Mouse (Mus musculus) midbrain, embryonic 10.5 days (tissue): ENCODE results near the gene Lpar5. TPM values are rescaled to one million over a fixed set of nuclear protein-coding genes. Genes with fewer than 3 reads are reported as not detected.

ENCODE experiments used
- DNase-seq: peaks from one replicate; pipeline ENCODE4 v3.0.0-alpha.2; 2017; ENCODE audit warnings: low spot score
- H3K27ac ChIP-seq: fragments of 300-500 bp; sonication (generic); replicated peaks from 2 replicates; pipeline ENCODE4 v1.5.1; 2016; ENCODE audit warnings: mild to moderate bottlenecking
- H3K27me3 ChIP-seq: fragments of 300-500 bp; sonication (generic); 2 replicates; pipeline ENCODE4 v1.6.1; 2016; ENCODE audit warnings: low read depth, mild to moderate bottlenecking; ENCODE audit not compliant: poor library complexity, severe bottlenecking
- H3K36me3 ChIP-seq: fragments of 300-500 bp; sonication (generic); 2 replicates; pipeline ENCODE4 v1.6.1; 2016; ENCODE audit warnings: mild to moderate bottlenecking, moderate library complexity
- H3K4me1 ChIP-seq: fragments of 300-500 bp; sonication (generic); 2 replicates; pipeline ENCODE4 v1.6.1; 2016
- H3K4me3 ChIP-seq: fragments of 300-500 bp; sonication (generic); 2 replicates; pipeline ENCODE4 v1.5.1; 2016; ENCODE audit warnings: mild to moderate bottlenecking, moderate library complexity
- H3K9me3 ChIP-seq: fragments of 300-500 bp; sonication (generic); replicated peaks from 2 replicates; pipeline ENCODE4 v1.6.1; 2016; ENCODE audit warnings: mild to moderate bottlenecking
- WGBS: fragments of 180-500 bp; shearing (Covaris S2); methylation state at CpG from one replicate; pipeline ENCODE4 v1.1.7; 2016; 5-methylcytosine and 5-hydroxymethylcytosine counted together
- polyA plus RNA-seq: library from polyadenylated mRNA; unstranded; fragments of >200 nt; fragmentation: Nextera tagmentation; extraction: Ambion mirVana; gene quantifications from 2 replicates; pipeline ENCODE4 v1.2.1, GENCODE M21; 2016

The Lpar5 gene
- polyA plus RNA-seq, 1 experiment from 2014 or later = 0.16 TPM

- H3K27me3 ChIP-seq = no peaks in the 10 kb centered on the region
- no peak overlapping the region for H3K27ac ChIP-seq
- 0 out of 2 replicates have a peak overlapping the region, but pooled peaks have one; percentile 3 for H3K4me3 ChIP-seq
- H3K36me3 ChIP-seq = peaks cover 91% of the 10 kb centered on the region
- 88% methylated on average over 9 of the region's 9 CpGs for WGBS
- no peak for DNase-seq
- peaks cover 38% of the 10 kb centered on the region for H3K4me1 ChIP-seq
- H3K9me3 ChIP-seq = no peaks in the 10 kb centered on the region
Observed at GRCm38 (mm10) chr6:125101444-125101843, 33.7 kb downstream of the Lpar5 start.

DNA sequence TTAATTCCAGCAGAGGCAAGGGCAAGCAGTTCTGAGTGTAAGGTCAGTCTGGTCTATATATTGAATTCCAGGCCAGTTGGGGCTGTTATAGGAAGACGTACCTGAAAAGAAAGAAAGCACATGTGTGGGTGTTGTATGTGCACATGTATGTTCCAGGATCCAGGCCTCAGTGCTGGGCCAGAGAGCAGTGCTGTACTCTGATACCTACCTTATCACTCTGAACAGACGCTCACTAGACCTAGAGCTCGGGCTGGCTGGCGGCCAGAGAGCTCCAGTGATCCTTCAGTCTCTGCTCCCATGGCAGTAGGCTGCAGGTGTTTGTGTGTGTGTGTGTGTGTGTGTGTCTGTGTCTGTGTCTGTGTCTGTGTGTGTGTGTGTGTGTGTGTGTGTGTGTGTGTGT lies 36.5 kb downstream of the Lpar5 start:
- no peak overlapping the region for H3K4me3 ChIP-seq
- peaks cover 100% of the 10 kb centered on the region for H3K36me3 ChIP-seq
- no peak overlapping the region for H3K27ac ChIP-seq
- H3K9me3 ChIP-seq = 0 out of 2 replicates have a peak, but pooled peaks cover 8% of the 10 kb centered on the region
- no peak for DNase-seq
- H3K4me1 ChIP-seq = peaks cover 16% of the 10 kb centered on the region
- H3K27me3 ChIP-seq = no peaks in the 10 kb centered on the region
- WGBS = 95% methylated on average over 4 of the region's 4 CpGs

DNA sequence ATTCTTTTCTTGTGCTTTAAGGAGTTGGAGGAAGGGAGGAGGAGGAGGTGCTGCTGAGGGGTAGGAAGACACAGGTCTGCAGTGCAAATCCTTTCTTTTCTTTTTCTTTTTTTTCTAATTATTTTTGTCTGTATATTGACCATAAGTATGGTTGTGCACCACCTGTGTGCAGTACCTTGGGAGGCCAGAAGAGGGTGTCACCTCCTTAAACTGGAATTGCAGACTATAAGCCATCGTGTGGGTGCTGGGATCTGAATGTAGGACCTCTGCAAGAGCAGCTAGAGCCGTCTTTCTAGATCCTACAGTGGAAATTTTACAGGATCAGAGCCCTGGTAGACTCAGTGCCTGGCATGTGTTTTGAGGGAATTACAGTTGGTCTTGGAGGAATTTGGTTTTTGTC lies 40.0 kb downstream of the Lpar5 start:
- H3K9me3 ChIP-seq = 0 out of 2 replicates have a peak, but pooled peaks cover 8% of the 10 kb centered on the region
- no peaks in the 10 kb centered on the region for H3K4me1 ChIP-seq
- peaks cover 100% of the 10 kb centered on the region for H3K36me3 ChIP-seq
- H3K4me3 ChIP-seq = no peak overlapping the region
- no peaks in the 10 kb centered on the region for H3K27me3 ChIP-seq
- DNase-seq = no peak
- WGBS = 96% methylated on average over 2 of the region's 2 CpGs
- H3K27ac ChIP-seq = no peak overlapping the region

DNA sequence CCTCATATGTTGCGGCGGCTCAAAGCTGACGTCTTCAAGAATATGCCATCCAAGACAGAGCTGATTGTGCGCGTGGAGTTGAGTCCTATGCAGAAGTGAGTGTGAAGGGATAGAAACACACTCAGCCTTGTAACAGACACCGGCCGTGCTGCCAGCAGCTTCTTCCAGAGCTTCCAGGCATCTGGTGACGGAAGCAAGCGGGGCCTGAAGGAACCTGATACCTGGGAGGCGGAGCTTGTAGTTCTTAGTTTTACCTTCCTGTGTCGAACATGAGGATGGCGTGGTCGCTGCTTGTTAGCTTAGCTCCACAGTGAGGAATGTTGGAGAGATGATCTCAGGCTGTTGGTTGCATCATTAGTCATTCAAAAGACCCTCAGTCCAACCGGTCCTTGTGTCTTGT lies 41.7 kb downstream of the Lpar5 start:
- WGBS = 92% methylated on average over 14 of the region's 14 CpGs
- 0 out of 2 replicates have a peak, but pooled peaks cover 8% of the 10 kb centered on the region for H3K9me3 ChIP-seq

GRCm38 (mm10) chr6:125110927-125111326 lies 43.2 kb downstream of the Lpar5 start:
- DNase-seq = peak; percentile 50
- WGBS = 94% methylated on average over 7 of the region's 7 CpGs
- peaks cover 100% of the 10 kb centered on the region for H3K36me3 ChIP-seq

More for the DNA sequence above, 41.7 kb downstream of the Lpar5 start:
- H3K4me1 ChIP-seq = no peaks in the 10 kb centered on the region
- no peak overlapping the region for H3K4me3 ChIP-seq
- H3K27ac ChIP-seq = no peak overlapping the region
- no peak for DNase-seq
- no peaks in the 10 kb centered on the region for H3K27me3 ChIP-seq
- peaks cover 100% of the 10 kb centered on the region for H3K36me3 ChIP-seq

DNA sequence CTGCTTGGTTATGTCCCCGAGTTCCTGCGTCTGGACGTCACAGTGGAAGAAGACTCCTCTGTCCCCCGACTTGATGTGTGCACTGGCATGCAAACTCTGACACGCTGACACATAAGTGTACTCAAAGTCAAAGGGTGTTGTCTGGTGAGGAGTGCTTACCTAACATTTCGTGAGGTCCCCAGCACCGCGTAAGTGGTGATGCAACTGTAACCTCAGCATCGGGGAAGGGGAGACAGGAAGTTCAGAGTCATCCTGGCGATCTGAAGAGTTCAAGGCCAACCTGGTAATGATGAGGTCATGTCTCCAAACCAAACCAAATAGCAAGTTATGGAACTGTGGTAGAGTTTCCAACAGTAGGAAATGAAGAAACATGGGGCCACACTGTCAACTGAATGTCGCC lies 44.8 kb downstream of the Lpar5 start:
- peaks cover 100% of the 10 kb centered on the region for H3K36me3 ChIP-seq
- no peaks in the 10 kb centered on the region for H3K27me3 ChIP-seq
- 96% methylated on average over 11 of the region's 11 CpGs for WGBS

More at GRCm38 (mm10) chr6:125110927-125111326, 43.2 kb downstream of the Lpar5 start:
- 0 out of 2 replicates have a peak, but pooled peaks cover 8% of the 10 kb centered on the region for H3K9me3 ChIP-seq
- no peaks in the 10 kb centered on the region for H3K4me1 ChIP-seq
- H3K27me3 ChIP-seq = no peaks in the 10 kb centered on the region
- H3K4me3 ChIP-seq = no peak overlapping the region
- H3K27ac ChIP-seq = no peak overlapping the region

DNA sequence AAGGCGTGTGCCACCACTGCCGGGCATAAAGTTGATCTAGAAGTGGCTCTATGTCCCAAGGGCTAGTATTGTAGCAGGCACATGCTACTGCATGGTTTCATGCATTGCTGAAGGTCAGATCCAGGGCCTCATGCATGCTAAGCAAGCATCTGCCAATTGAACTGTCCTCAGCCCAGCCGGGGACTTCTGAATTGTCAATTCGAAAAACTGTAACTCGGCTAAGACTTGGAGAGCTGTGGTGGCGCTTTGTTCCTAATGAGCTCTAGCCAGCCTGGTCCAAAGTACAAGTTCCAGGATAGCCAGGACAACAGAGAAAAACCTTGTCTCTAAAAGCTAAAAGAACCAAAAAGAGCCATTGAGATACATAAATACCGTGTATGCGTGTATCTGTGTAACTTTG lies 51.7 kb downstream of the Lpar5 start:
- Histone ChIP-seq H3K4me3 (no peak overlapping the region), H3K27me3 (no peaks in the 10 kb centered on the region), H3K9me3 (no peaks in the 10 kb centered on the region), H3K27ac (no peak overlapping the region), H3K4me1 (no peaks in the 10 kb centered on the region), H3K36me3 (peaks cover 100% of the 10 kb centered on the region)
- DNase-seq = no peak
- 98% methylated on average over 8 of the region's 8 CpGs for WGBS

More for the DNA sequence above, 44.8 kb downstream of the Lpar5 start:
- Histone ChIP-seq H3K4me3 (no peak overlapping the region), H3K4me1 (no peaks in the 10 kb centered on the region), H3K27ac (no peak overlapping the region), H3K9me3 (no peaks in the 10 kb centered on the region)
- no peak for DNase-seq

DNA sequence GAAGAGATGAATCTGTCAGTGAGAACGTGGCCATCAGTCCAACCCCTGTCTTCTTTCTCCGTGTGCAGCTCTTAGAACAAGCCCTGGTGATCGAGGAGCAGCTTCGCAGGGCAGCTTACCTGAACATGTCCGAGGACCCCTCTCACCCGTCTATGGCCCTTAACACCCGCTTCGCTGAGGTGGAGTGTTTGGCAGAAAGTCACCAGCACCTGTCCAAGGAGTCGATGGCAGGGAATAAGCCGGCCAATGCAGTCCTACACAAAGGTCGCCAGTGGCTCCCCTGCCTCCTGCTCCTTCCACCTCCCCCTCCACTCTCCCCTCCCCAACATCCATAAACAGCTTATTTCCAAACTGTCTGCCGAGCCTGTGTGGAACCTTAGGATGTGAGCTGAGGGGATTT lies 61.0 kb downstream of the Lpar5 start:
- no peaks in the 10 kb centered on the region for H3K9me3 ChIP-seq
- no peak overlapping the region for H3K4me3 ChIP-seq
- no peaks in the 10 kb centered on the region for H3K27me3 ChIP-seq
- H3K4me1 ChIP-seq = peaks cover 22% of the 10 kb centered on the region
- WGBS = 94% methylated on average over 12 of the region's 12 CpGs
- no peak overlapping the region for H3K27ac ChIP-seq
- H3K36me3 ChIP-seq = peaks cover 78% of the 10 kb centered on the region
- no peak for DNase-seq

DNA sequence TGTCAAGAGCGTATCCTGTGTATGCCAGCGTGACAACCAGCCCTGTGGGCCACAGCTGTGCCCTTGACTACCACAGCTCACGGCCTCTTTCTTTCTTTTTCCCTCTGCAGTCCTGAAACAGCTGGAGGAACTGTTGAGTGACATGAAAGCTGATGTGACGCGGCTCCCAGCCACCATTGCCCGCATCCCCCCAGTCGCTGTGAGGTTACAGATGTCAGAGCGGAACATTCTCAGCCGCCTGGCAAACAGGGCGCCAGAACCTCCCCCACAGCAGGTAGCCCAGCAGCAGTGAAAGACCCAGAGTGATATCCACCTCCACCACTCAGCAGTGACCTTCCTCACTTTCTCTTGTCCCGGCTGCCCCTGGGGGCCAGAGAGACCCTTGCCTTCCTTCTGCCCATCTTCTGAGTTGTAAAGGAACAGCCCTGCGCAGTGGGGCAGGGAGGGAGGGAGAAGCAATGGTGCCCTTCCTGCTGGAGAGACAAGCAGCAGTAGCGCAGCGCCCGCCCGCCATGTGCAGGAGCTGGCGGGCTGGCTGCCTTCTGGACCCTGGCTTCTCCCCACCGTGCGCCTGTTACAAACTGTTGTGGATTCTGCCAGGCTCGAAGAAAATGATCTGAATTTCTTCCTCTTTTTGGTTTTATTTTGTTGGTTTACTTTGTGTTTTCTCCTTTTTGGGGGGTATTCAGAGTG lies 62.1 kb downstream of the Lpar5 start:
- Histone ChIP-seq H3K4me3 (no peak overlapping the region), H3K36me3 (peaks cover 78% of the 10 kb centered on the region), H3K27me3 (no peaks in the 10 kb centered on the region), H3K9me3 (no peaks in the 10 kb centered on the region), H3K4me1 (peaks cover 22% of the 10 kb centered on the region), H3K27ac (no peak overlapping the region)
- DNase-seq = no peak
- WGBS = 93% methylated on average over 20 of the region's 20 CpGs

GRCm38 (mm10) chr6:125131302-125132156 lies 63.8 kb downstream of the Lpar5 start, which contains the start of gene Nop2:
TSS of gene Nop2 (plus strand) at chr6:125131909.
- WGBS = under 1% methylated on average over 66 of the region's 66 CpGs
- Histone ChIP-seq H3K9me3 (no peaks in the 10 kb centered on the region), H3K4me1 (peaks cover 22% of the 10 kb centered on the region), H3K4me3 (peak within 1 kb of the TSS; percentile 94), H3K27me3 (no peaks in the 10 kb centered on the region), H3K36me3 (peaks cover 78% of the 10 kb centered on the region), H3K27ac (peak within 1 kb of the TSS; percentile 91)
- peak; percentile 96 for DNase-seq
